Mouse (Mus musculus): ENCODE results near the gene Ptgr1. TPM values are rescaled to one million over a fixed set of nuclear protein-coding genes. Genes with fewer than 3 reads are reported as not detected.

Ptgr1 gene
- polyA plus RNA-seq, 1 experiment from 2014 or later, result 14.1 TPM

Other genes with a start within 250 kb of the Ptgr1 start
- gene Olfr267, start 199.4 kb downstream of the Ptgr1 start, polyA plus RNA-seq (2016; fragmentation: Nextera tagmentation; extraction: Ambion mirVana), result not detected in 2 replicates
- 30.1 and 35.2 TPM in 2 replicates for gene Ecpas, start 74.4 kb downstream of the Ptgr1 start, polyA plus RNA-seq (2016; fragmentation: Nextera tagmentation; extraction: Ambion mirVana)
- 0.12 and 0.14 TPM in 2 replicates for gene Zkscan16, start 43.5 kb downstream of the Ptgr1 start, polyA plus RNA-seq (2016; fragmentation: Nextera tagmentation; extraction: Ambion mirVana)
- 8.2 and 9.2 TPM in 2 replicates for gene Dnajc25, start 7.9 kb upstream of the Ptgr1 start, polyA plus RNA-seq (2016; fragmentation: Nextera tagmentation; extraction: Ambion mirVana)
- 11.4 and 12.4 TPM in 2 replicates for gene Gm20503, start 16.1 kb upstream of the Ptgr1 start, polyA plus RNA-seq (2016; fragmentation: Nextera tagmentation; extraction: Ambion mirVana)
- gene Gng10, start 48.0 kb upstream of the Ptgr1 start, polyA plus RNA-seq (2016; fragmentation: Nextera tagmentation; extraction: Ambion mirVana), result 38.8 and 39.0 TPM in 2 replicates
- gene AI481877, start 151.9 kb upstream of the Ptgr1 start, polyA plus RNA-seq (2016; fragmentation: Nextera tagmentation; extraction: Ambion mirVana), result not detected in 2 replicates
- gene Ugcg, start 202.1 kb upstream of the Ptgr1 start, polyA plus RNA-seq (2016; fragmentation: Nextera tagmentation; extraction: Ambion mirVana), result 14.2 and 14.4 TPM in 2 replicates